Mouse (Mus musculus) cerebellum, adult 9-10 months (tissue): ENCODE results near the gene Zbtb5.
"Not testable (repeated sequence)": the region's sequence is repeated elsewhere in the genome, so short reads cannot be mapped to it uniquely, and the experiment has no call there.

Experiments
- DNase-seq: peaks from one replicate; pipeline ENCODE4 v3.0.0; 2022

Zbtb5 gene

GRCm38 (mm10) chr4:44967402-44967801, 44.8 kb downstream of the Zbtb5 start:
- DNase-seq = no peak

GRCm38 (mm10) chr4:44965736-44966135, 46.5 kb downstream of the Zbtb5 start:
- no peak for DNase-seq

DNA sequence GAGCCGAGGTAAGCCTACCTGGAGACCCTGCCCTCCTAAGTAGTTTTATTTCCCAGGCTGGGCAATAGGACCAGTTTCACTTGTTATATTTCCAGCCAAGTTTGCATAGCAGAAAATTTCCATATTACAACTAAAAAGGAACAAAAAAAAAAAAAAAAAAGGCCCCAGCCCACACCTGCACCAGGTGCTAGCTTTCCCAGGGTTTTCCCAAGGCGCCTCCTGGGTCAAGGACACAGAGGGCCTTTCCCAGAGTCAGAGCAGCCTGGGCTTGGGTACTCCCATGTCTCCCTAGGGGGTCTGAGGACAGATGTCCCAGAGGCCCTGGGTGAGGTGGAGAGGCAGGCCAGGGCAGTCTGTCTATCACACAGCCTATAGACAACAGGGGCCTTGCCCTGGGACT, 47.0 kb downstream of the Zbtb5 start:
- DNase-seq = no peak

GRCm38 (mm10) chr4:44963156-44963555, 49.1 kb downstream of the Zbtb5 start:
- DNase-seq = no peak

DNA sequence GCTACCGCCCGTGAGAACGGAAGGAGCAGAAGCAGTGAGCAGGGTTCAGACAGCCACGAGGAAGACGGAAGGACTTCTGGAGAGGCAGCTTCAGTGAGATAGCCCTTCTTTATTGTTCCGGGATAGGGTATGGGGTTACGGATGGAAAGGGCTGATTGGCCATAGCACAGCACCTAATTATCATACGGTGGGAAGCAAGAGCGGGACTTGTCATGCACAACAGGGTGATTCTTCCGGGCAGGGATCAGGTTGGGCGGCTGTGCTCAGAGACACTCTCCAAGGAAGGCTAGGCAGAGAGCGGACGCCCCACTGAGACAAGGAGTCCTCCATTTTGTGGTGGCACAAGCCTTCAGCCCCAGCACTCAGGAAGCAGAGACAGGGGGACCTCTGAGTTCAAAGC, 53.0 kb downstream of the Zbtb5 start:
- DNase-seq = no peak

DNA sequence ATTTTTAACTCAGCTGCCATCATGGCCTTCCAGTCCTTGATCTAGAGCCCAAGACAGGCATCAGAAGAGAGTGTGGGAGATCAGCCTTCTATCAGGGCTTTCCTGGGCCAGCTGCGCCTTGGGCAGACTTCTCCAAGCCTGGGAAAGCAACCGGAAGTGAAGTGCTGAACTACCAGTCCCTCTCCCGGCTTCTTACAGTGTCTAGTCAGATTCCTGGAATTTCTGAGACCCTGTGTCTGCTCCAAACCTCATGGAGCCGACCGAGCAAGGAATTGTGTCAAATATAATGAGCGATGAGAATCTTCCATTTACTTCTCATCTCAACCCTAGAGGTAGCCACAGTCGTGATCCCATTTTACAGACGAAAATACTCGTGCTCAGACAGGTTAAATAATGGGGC, 53.4 kb downstream of the Zbtb5 start:
- no peak for DNase-seq

DNA sequence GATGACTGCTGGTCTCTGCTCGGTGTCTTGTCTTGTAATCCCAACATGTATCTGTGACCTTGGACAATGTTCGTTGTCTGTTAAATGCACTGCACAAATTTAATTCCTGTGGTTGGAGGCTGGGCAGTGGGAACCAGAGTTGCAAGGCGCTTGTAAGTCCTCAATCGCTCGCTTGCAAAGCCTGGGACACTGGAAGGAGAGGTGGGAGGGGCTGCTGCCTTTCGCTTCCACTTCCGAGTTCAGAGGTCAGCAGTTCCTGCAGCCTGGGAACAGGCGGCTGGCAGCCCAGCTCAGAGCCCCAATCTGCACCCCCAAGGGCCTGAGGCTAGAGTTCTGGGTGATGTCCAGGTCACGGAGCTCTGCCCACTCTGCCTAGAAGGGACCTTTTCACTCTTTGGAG, 59.2 kb downstream of the Zbtb5 start:
- DNase-seq = no peak

DNA sequence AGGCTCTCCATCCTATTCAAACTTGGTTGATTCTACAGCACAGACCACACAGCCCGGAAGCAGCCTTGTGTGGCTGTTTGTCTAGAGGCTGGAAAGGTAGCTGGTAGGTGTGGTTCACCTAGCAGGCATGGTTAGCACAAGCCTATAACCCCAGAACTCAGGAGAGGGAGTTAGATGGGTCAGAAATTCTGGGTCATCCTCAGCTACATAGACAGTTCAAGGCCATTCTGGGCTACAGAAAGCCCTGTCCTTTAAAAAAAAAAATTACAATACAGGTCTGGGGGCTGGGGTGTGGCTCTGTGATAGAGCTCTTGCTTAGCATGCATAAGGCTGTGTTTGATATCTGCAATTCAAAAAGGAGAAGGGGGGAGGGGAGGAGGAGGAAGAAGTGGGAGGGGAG, 63.9 kb downstream of the Zbtb5 start:
- DNase-seq = no peak

DNA sequence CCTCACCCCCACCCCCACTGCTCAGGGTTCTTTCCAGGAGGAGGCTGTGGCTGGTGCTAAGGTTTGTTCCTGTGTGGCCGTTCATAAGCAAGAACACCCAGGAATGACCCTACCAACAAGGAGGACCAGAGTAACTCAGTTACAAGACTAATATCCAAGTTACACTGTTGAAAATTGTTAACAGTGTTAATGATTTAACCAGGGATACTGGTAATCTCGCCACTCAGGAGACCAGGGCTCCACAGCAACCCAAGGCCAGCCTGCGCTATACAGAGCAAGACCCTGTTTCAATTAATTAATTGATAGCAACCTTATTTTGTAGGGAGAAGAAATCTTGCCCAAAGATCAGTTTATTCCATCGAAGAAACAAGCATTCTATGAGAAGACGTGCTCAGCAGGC, 64.7 kb downstream of the Zbtb5 start:
- DNase-seq = no peak

DNA sequence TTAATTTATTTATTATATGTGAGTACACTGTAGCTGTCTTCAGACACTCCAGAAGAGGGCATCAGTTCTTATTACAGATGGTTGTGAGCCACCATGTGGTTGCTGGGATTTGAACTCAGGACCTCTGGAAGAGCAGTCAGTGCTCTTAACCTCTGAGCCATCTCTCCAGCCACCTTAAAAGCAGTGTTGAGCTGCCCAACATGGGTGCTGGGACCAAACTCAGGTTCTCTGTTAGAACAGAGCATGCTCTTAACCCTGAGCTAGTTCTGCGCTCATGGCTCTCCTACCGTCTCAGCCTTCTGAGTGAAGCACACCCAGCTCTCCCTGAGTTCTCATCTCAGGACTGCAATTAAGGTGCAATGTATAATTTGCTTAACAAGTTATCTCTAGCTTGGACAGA, 66.1 kb downstream of the Zbtb5 start:
- DNase-seq = not testable (repeated sequence)

DNA sequence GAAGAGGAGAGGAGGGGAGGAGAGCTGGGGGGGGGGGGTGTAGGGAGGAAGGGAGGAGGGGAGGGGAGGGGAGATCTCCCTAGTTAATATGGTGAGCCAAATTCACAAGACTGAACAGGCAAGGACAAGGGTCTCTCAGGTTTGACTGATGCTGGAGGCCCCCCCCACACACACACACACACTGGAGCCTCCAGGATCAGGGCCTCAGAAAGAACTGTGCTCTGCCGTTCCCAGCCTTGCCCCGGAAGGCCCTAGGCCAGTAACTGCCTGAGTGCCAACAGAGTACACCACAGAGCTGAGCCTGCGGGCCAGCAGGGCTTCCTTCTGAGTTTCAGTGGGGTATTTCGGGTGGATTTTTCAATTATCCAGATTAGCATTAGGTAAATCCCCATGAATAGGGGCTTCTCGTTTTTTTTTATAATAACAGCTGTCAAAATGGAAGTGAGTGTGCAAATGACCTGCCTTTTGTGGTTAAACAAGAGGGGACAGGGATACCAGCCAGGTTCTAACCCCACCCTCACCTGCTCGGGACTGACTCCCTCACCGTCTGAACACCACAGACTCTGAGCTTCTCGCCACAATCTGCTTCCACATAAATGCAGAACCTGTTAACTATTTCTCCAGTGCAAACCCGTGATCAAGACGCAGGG, 67.7 kb downstream of the Zbtb5 start:
- DNase-seq = no peak

- no peak for DNase-seq
Observed at GRCm38 (mm10) chr4:44943480-44943879, 68.7 kb downstream of the Zbtb5 start.

DNA sequence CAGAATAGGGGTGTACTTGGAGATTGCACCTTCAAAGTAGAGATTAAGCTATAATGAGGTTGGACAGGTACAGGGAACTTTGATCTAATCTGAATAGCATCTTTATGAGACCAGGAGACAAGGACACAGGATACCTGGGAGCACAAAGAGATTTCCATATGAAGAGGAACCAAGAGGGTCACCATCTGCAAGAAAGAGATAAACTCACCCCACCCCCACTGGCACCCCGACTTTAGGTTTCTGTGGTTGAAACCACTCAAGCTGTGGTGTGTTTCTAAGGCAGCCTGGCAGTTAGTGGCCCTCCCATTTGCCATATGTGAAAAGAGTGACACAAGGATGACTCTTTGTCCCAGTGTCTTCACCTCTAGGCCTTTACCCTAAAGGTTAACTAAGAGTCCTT, 70.0 kb downstream of the Zbtb5 start:
- DNase-seq = no peak
